Mouse (Mus musculus) brain, embryonic 14.5 days (tissue): Measurements from ENCODE around the gene Robo3. TPM values are rescaled to one million over a fixed set of nuclear protein-coding genes. Genes with fewer than 3 reads are reported as not detected.

Source experiments
- DNase-seq: peaks from one replicate; pipeline ENCODE4 v3.0.0-alpha.2; 2011; ENCODE audit warnings: low read depth
- CTCF ChIP-seq: fragments of 200-500 bp; IDR thresholded peaks from 2 replicates; pipeline ENCODE4 v1.5.1; 2012; ENCODE audit warnings: inconsistent platforms, mild to moderate bottlenecking, moderate library complexity, borderline replicate concordance; ENCODE audit not compliant: insufficient read depth, insufficient read length; ENCODE audit errors: extremely low read depth
- POLR2A ChIP-seq: fragments of 200-500 bp; IDR thresholded peaks from 2 replicates; pipeline ENCODE4 v1.6.1; 2012; ENCODE audit warnings: mild to moderate bottlenecking, inconsistent platforms, borderline replicate concordance; ENCODE audit not compliant: poor library complexity, insufficient read depth, insufficient read length, severe bottlenecking; ENCODE audit errors: extremely low read depth
- polyA plus RNA-seq: library from polyadenylated mRNA; depleted of rRNA; stranded (reverse); fragments of >200 nt; gene quantifications from 2 replicates; pipeline ENCODE4 v1.2.3, GENCODE M21; 2012

Gene Robo3
- polyA plus RNA-seq, 1 experiment, result 41.6 TPM

GRCm38 (mm10) chr9:37420676-37421075 is 12.4 kb downstream of the Robo3 start:
- peak; percentile 93 for DNase-seq
- TF ChIP-seq POLR2A (no peak), CTCF (peak; percentile 66)

DNA sequence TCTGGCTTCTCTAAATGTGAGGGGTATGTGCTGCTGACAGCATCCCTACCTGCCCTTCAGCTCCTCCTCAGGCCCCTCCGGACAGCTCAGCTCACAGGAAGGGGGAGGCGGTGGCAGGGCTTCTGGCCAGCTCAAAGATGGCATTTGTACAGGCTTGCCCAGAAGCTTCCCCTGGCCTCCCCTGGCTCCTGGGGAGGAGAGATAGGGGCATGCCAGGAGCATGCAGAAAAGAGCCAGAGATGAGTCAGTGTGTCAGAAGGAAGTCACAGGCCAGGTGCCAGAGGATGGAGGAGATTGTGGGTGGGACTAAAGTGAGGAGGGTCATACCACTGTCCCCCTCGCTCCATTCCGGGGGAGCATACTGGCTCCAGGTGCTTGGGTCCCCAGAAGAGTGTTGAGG is 14.3 kb downstream of the Robo3 start:
- DNase-seq, result no peak

GRCm38 (mm10) chr9:37414666-37415065 is 18.4 kb downstream of the Robo3 start:
- TF ChIP-seq POLR2A (no peak), CTCF (no peak)
- DNase-seq, result no peak

More for the DNA sequence above, 14.3 kb downstream of the Robo3 start:
- TF ChIP-seq POLR2A, result no peak
- no peak for TF ChIP-seq CTCF

DNA sequence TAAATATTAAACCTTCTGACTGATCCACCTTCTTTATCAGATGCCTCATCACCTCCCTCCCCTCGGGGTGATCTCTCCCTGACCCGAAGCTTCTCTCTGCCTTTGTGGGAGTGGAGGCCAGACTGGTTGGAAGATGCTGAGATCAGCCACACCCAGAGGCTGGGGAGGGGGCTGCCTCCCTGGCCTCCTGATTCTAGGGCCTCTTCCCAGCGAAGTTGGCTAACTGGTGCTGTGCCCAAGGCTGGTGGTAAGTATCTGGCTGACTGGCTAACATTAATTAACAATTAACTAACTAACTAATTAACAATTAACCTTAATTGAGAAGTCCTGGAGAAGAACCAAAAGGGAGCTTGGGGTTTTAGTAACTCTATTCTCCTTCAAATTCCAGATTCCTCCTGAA is 20.1 kb downstream of the Robo3 start:
- DNase-seq, result no peak
- TF ChIP-seq CTCF (no peak), POLR2A (no peak)

- TF ChIP-seq POLR2A (no peak), CTCF (no peak)
- no peak for DNase-seq
Measured at GRCm38 (mm10) chr9:37409698-37410445, 23.2 kb downstream of the Robo3 start.

GRCm38 (mm10) chr9:37407850-37408502 is 25.1 kb downstream of the Robo3 start:
- TF ChIP-seq CTCF (peak; percentile 60), POLR2A (no peak)
- DNase-seq, result peak; percentile 57

- TF ChIP-seq POLR2A (no peak), CTCF (peak; percentile 69; the same call in 1 of the 2 replicates)
Measured at GRCm38 (mm10) chr9:37406372-37406771, 26.7 kb downstream of the Robo3 start.

GRCm38 (mm10) chr9:37403011-37403410 is 30.0 kb downstream of the Robo3 start:
- TF ChIP-seq POLR2A (no peak), CTCF (no peak)
- no peak for DNase-seq

More at GRCm38 (mm10) chr9:37406372-37406771, 26.7 kb downstream of the Robo3 start:
- peak; percentile 60 for DNase-seq

GRCm38 (mm10) chr9:37402501-37402900 is 30.5 kb downstream of the Robo3 start:
- no peak for DNase-seq
- TF ChIP-seq CTCF, result no peak
- no peak for TF ChIP-seq POLR2A

DNA sequence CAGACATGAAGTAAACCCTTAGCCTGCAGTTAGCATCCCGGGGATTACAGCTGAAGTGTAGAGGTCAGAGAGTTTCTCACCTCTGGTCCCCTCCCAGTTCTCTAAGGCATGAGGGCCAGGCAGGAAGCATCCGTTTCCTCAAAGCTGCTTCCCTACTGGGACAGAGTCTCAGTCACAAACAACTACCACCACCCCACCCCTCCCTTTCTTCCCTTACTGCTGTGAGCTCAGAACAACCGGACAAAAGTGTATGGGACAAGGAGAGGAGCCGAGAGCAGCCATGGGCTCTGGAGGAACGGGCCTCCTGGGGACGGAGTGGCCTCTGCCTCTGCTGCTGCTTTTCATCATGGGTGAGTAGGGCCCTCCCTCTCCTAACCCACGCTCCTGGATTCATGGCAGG is 31.2 kb downstream of the Robo3 start, which contains the start of gene Robo4:
Gene Robo4 (plus strand): TSS at position 96 of the 400 bp plus-strand sequence.
- peak; percentile 9 for DNase-seq
- no peak for TF ChIP-seq POLR2A
- TF ChIP-seq CTCF, result no peak

DNA sequence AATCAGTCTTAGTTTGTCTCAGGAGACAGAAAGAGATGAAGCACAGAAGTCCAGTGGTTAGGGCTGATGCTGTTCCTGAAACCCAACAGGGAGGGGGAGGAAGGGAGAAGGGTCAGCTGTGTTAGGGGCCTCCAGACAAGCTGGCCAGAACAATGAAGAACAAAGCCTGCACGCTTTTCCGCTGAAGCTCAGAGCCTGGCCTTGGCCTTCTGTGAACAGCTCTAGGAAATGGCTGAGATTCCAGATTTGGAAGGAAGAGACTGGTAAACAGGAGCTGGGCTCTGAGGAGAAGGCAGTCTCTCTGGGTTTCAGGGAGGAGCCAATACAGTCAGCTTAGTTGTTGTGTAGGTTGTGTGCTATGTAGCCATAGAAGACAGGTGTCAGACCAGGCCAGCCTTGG is 32.5 kb downstream of the Robo3 start:
- no peak for TF ChIP-seq POLR2A
- no peak for TF ChIP-seq CTCF
- no peak for DNase-seq

- no peak for TF ChIP-seq POLR2A
- TF ChIP-seq CTCF, result no peak
- DNase-seq, result no peak
Measured at GRCm38 (mm10) chr9:37393482-37394131, 39.4 kb downstream of the Robo3 start.
